Mouse (Mus musculus) intestine, postnatal 0 days (tissue): ENCODE data around the gene Bbs2. TPM values are rescaled to one million over a fixed set of nuclear protein-coding genes. Genes with fewer than 3 reads are reported as not detected.

Experiments
- ATAC-seq: fragments of 200-750 bp; cut with Nextera tagmentation; 2 replicates; pipeline ENCODE4 v1.8.0; 2017; ENCODE audit warnings: mild to moderate bottlenecking, moderate TSS enrichment, moderate library complexity
- H3K27ac ChIP-seq: fragments of 300-500 bp; sonication (generic); 2 replicates; pipeline ENCODE4 v1.5.1; 2014; ENCODE audit warnings: mild to moderate bottlenecking, low read depth, low read length, moderate library complexity
- H3K27me3 ChIP-seq: fragments of 300-500 bp; sonication (generic); replicated peaks from 2 replicates; pipeline ENCODE4 v1.6.1; 2014; ENCODE audit warnings: low read length, mixed read lengths; ENCODE audit not compliant: control insufficient read depth, insufficient read depth
- H3K36me3 ChIP-seq: fragments of 300-500 bp; sonication (generic); 2 replicates; pipeline ENCODE4 v1.6.1; 2014; ENCODE audit warnings: mild to moderate bottlenecking, moderate library complexity; ENCODE audit not compliant: control insufficient read depth, insufficient read depth
- H3K4me1 ChIP-seq: fragments of 300-500 bp; sonication (generic); replicated peaks from 2 replicates; pipeline ENCODE4 v1.6.1; 2014; ENCODE audit warnings: antibody characterized with exemption, low read length, mixed read lengths; ENCODE audit not compliant: control insufficient read depth, insufficient read depth
- H3K4me2 ChIP-seq: fragments of 300-500 bp; sonication (generic); replicated peaks from 2 replicates; pipeline ENCODE4 v1.6.1; 2014; ENCODE audit warnings: low read depth, mild to moderate bottlenecking, moderate library complexity
- H3K4me3 ChIP-seq: fragments of 300-500 bp; sonication (generic); 2 replicates; pipeline ENCODE4 v1.5.1; 2014; ENCODE audit warnings: low read depth, low read length
- H3K9ac ChIP-seq: fragments of 300-500 bp; sonication (generic); 2 replicates; pipeline ENCODE4 v1.6.1; 2014; ENCODE audit warnings: mild to moderate bottlenecking, low read depth, low read length
- H3K9me3 ChIP-seq: fragments of 300-500 bp; sonication (generic); 2 replicates; pipeline ENCODE4 v1.6.1; 2016; ENCODE audit warnings: mixed run types; ENCODE audit not compliant: control insufficient read depth
- CTCF ChIP-seq: sonication (generic); IDR thresholded peaks from 2 replicates; pipeline ENCODE4 v1.5.1; 2016; ENCODE audit warnings: low read depth, mild to moderate bottlenecking, control low read depth, antibody characterized with exemption, moderate library complexity
- WGBS: fragments of 180-500 bp; shearing (Covaris S2); extraction: QIAGEN DNeasy Blood & Tissue Kit; methylation state at CpG from one replicate; pipeline ENCODE4 v1.1.7; 2014; 5-methylcytosine and 5-hydroxymethylcytosine counted together
- polyA plus RNA-seq: library from polyadenylated mRNA; unstranded; fragments of >200 nt; fragmentation: Nextera tagmentation; extraction: Ambion mirVana; gene quantifications from 2 replicates; pipeline ENCODE4 v1.2.1, GENCODE M21; 2015

Bbs2 gene
- polyA plus RNA-seq, 1 experiment from 2014 or later, result 4.6 TPM

- Histone ChIP-seq H3K36me3 (peaks cover 78% of the 10 kb centered on the region), H3K4me2 (no peak overlapping the region), H3K9me3 (no peaks in the 10 kb centered on the region), H3K9ac (no peak overlapping the region), H3K4me1 (no peaks in the 10 kb centered on the region), H3K27ac (no peak overlapping the region), H3K27me3 (no peaks in the 10 kb centered on the region), H3K4me3 (no peak overlapping the region)
- no peak for TF ChIP-seq CTCF
- WGBS, result 96% methylated on average over 6 of the region's 6 CpGs
- no peak for ATAC-seq
Measured at GRCm38 (mm10) chr8:94023916-94024315, 74.8 kb downstream of the Bbs2 start.

Other genes starting within 250 kb of the Bbs2 start
- gene Amfr, start 86.1 kb downstream of the Bbs2 start, polyA plus RNA-seq, result 61.8 and 65.0 TPM in 2 replicates
- gene Nudt21, start 61.9 kb downstream of the Bbs2 start, polyA plus RNA-seq, result 58.3 and 60.3 TPM in 2 replicates
- gene Ogfod1, start 61.7 kb downstream of the Bbs2 start, polyA plus RNA-seq, result 5.2 and 5.5 TPM in 2 replicates
- gene Mt4, start 38.3 kb upstream of the Bbs2 start, polyA plus RNA-seq, result 0.69 and 2.6 TPM in 2 replicates
- 4.4 and 4.7 TPM in 2 replicates for gene Mt3, start 53.7 kb upstream of the Bbs2 start, polyA plus RNA-seq
- gene Mt2, start 73.7 kb upstream of the Bbs2 start, polyA plus RNA-seq, result 224 and 270 TPM in 2 replicates
- 2,068 and 2,262 TPM in 2 replicates for gene Mt1, start 80.2 kb upstream of the Bbs2 start, polyA plus RNA-seq
- gene Nup93, start 115.6 kb upstream of the Bbs2 start, polyA plus RNA-seq, result 21.2 and 21.9 TPM in 2 replicates
- 0.16 TPM in 1 of 2 replicates, not detected in the other for gene Slc12a3, start 230.3 kb upstream of the Bbs2 start, polyA plus RNA-seq